13 mouse cellular contexts compared by ENCODE assay signal in genomic region chr19:31046601-31047000, GRCm38 (mm10). TPM values are rescaled to one million over a fixed set of nuclear protein-coding genes. Genes with fewer than 3 reads are reported as not detected.
DNase-seq lines count a peak whose midpoint lies in the region; ATAC-seq and TF ChIP-seq lines count a peak whose summit lies in the region.
"Had no signal": no experiment of that assay in that cellular context is flagged by ENCODE, and none has a peak within 500 bp of the region (broad histone marks: within the 10 kb centered on the region; RNA-seq: fewer than 3 reads in every experiment).

No protein-coding gene starts in this region.

- in situ Hi-C loops in ES-E14 (cut with MboI; ENCODE audit: low sequenced_read_pairs in 2 of 2, unreplicated experiment in 2 of 2): no loop called here

- H3K36me3 ChIP-seq in kidney, embryonic 16.5 days (ENCODE audit: insufficient read depth, low read length): no peaks in the 10 kb centered on the region
- no peaks in the 10 kb centered on the region for H3K36me3 ChIP-seq in ES-E14 (ENCODE audit: control insufficient read depth, insufficient read depth, low read length, poor library complexity, severe bottlenecking)
- H3K36me3 ChIP-seq in liver, embryonic 14.5 days (replicated peaks; ENCODE audit: control insufficient read depth, insufficient read depth, low read depth): no peaks in the 10 kb centered on the region
- H3K36me3 ChIP-seq: hindbrain, embryonic 10.5 days had no signal

- no peak overlapping the region for H3K4me3 ChIP-seq in kidney, embryonic 16.5 days (ENCODE audit: low read length)
- no peak overlapping the region for H3K4me3 ChIP-seq in ES-E14 (ENCODE audit: insufficient read depth in 1 of 2, low read depth in 1 of 2, low read length in 2 of 2, poor library complexity in 1 of 2, severe bottlenecking in 1 of 2)
- no peak overlapping the region for H3K4me3 ChIP-seq in liver, embryonic 14.5 days (ENCODE audit: insufficient read depth in 1 of 2, low read depth in 2 of 2, low read length in 2 of 2)
- H3K4me3 ChIP-seq: hindbrain, embryonic 10.5 days; megakaryocyte, embryonic 14.5 days had no signal

- peak; percentile 58 for TF ChIP-seq CTCF in liver, embryonic 14.5 days (IDR thresholded peaks at IDR 0.05; ENCODE audit: low read depth)

- TF ChIP-seq EP300 in liver, embryonic 14.5 days (IDR thresholded peaks at IDR 0.05; ENCODE audit: low read depth): no peak

- H3K27ac ChIP-seq in kidney, embryonic 16.5 days (ENCODE audit: low read length): no peak overlapping the region
- no peak overlapping the region for H3K27ac ChIP-seq in ES-E14 (ENCODE audit: insufficient read depth, low read depth, low read length, poor library complexity, severe bottlenecking)
- no peak overlapping the region for H3K27ac ChIP-seq in liver, embryonic 14.5 days
- H3K27ac ChIP-seq: hindbrain, embryonic 10.5 days had no signal

- H3K27me3 ChIP-seq in kidney, embryonic 16.5 days (ENCODE audit: insufficient read depth, low read length): no peaks in the 10 kb centered on the region
- no peaks in the 10 kb centered on the region for H3K27me3 ChIP-seq in liver, embryonic 14.5 days (ENCODE audit: control insufficient read depth, insufficient read depth, low read length)
- H3K27me3 ChIP-seq: megakaryocyte, embryonic 14.5 days had no signal

- H3K4me1 ChIP-seq in kidney, embryonic 16.5 days (ENCODE audit: insufficient read depth, low read length): no peaks in the 10 kb centered on the region
- H3K4me1 ChIP-seq in ES-E14 (ENCODE audit: control insufficient read depth in 2 of 2, insufficient read depth in 2 of 2, low read length in 2 of 2, poor library complexity in 1 of 2): no peaks in the 10 kb centered on the region
- no peaks in the 10 kb centered on the region for H3K4me1 ChIP-seq in liver, embryonic 14.5 days (replicated peaks; ENCODE audit: control insufficient read depth in 2 of 2, insufficient read depth in 2 of 2, low read length in 1 of 2)
- H3K4me1 ChIP-seq: hindbrain, embryonic 10.5 days; megakaryocyte, embryonic 14.5 days had no signal

- no peaks in the 10 kb centered on the region for H3K9me3 ChIP-seq in kidney, embryonic 16.5 days (ENCODE audit: low read length)
- no peaks in the 10 kb centered on the region for H3K9me3 ChIP-seq in ES-E14 (ENCODE audit: control insufficient read depth, insufficient read depth, low read depth, low read length)
- H3K9me3 ChIP-seq in liver, embryonic 14.5 days (ENCODE audit: control insufficient read depth, low read length): no peaks in the 10 kb centered on the region
- H3K9me3 ChIP-seq: hindbrain, embryonic 10.5 days; megakaryocyte, embryonic 14.5 days had no signal

- WGBS in kidney, embryonic 16.5 days: 99% methylated on average over 4 of the region's 4 CpGs
- WGBS in liver, embryonic 14.5 days (ENCODE audit: insufficient replicate concordance): 77% methylated on average over 4 of the region's 4 CpGs

- no peak overlapping the region for H3K9ac ChIP-seq in kidney, embryonic 16.5 days (replicated peaks; ENCODE audit: low read length)
- H3K9ac ChIP-seq in ES-E14 (ENCODE audit: insufficient read depth, low read depth, low read length, poor library complexity, severe bottlenecking): no peak overlapping the region
- no peak overlapping the region for H3K9ac ChIP-seq in liver, embryonic 14.5 days (replicated peaks)

- no peak for ATAC-seq in kidney, embryonic 16.5 days (ENCODE audit: low FRiP score, low TSS enrichment)
- ATAC-seq in liver, embryonic 14.5 days (ENCODE audit: insufficient read depth): no peak
- ATAC-seq: forebrain, embryonic 16.5 days had no signal

- no peak overlapping the region for H3K4me2 ChIP-seq in kidney, embryonic 16.5 days (replicated peaks; ENCODE audit: low read depth, low read length)
- H3K4me2 ChIP-seq in liver, embryonic 14.5 days (ENCODE audit: low read depth): no peak overlapping the region

- peak; percentile 15 for DNase-seq in kidney, postnatal 10 days
- DNase-seq in A20 (ENCODE audit: low read depth, low spot score) (peak; percentile 2), ES-E14 (ENCODE audit: low read depth, low spot score) (peak; percentile 39)
- DNase-seq in liver, embryonic 14.5 days (ENCODE audit: low read depth in 3 of 3, low spot score in 3 of 3): no peak
- no peak for DNase-seq in ovary, postnatal 36 days (ENCODE audit: low spot score)
- no peak for DNase-seq in frontal cortex, adult 2 months (ENCODE audit: extremely low spot score in 1 of 2, low spot score in 1 of 2)
- DNase-seq: cerebellum, adult 2 months; heart, adult 11 months; retina, postnatal 1 day had no signal

TF ChIP-seq in ES-E14, 5 proteins besides CTCF, POLR2A, EP300 and RAD21:
- TF ChIP-seq ZC3H11A (IDR thresholded peaks at IDR 0.05; ENCODE audit: borderline replicate concordance, low read depth, low read length) (no peak), MAFK (IDR thresholded peaks at IDR 0.05; ENCODE audit: insufficient read depth, low read depth, low read length) (no peak), CHD2 (IDR thresholded peaks at IDR 0.05; ENCODE audit: low read depth, low read length) (no peak), HCFC1 (IDR thresholded peaks at IDR 0.05; ENCODE audit: borderline replicate concordance, insufficient read depth, low read length) (no peak), ZNF384 (IDR thresholded peaks at IDR 0.05; ENCODE audit: low read depth, low read length) (no peak)
TF ChIP-seq in ES-E14: peak in this region for 0.

RNA-seq across cellular contexts. Expression of gene Cstf2t, which starts 36.0 kb away (rescaled TPM):
- 47.8 and 49.6 TPM in 2 replicates for polyA plus RNA-seq in kidney, embryonic 16.5 days (2015; fragmentation: Nextera tagmentation; extraction: Ambion mirVana)
- 23.7 and 27.7 TPM in 2 replicates for total RNA-seq in ES-E14 (2012; rRNA removed)
- polyA plus RNA-seq in liver, embryonic 14.5 days (2012; rRNA removed): 5.1 and 6.5 TPM in 2 replicates
- 8.3 and 9.4 TPM in 2 replicates for polyA plus RNA-seq in liver, embryonic 14.5 days (2014; fragmentation: Nextera tagmentation; extraction: Ambion mirVana)
- 43.5 and 46.1 TPM in 2 replicates for polyA plus RNA-seq in frontal cortex, adult 2 months (2012; rRNA removed)

Comparison
In these comparisons a context has a peak if more than half of its experiments do, and no peak if none do; other contexts are left out.
1. DNase-seq: peak in kidney, postnatal 10 days (single experiment), A20 (single experiment) and ES-E14 (single experiment); none in liver, embryonic 14.5 days (0 of 3), ovary, postnatal 36 days (single experiment) and frontal cortex, adult 2 months (0 of 2).